Mouse (Mus musculus): ENCODE results near the gene Uvssa. TPM values are rescaled to one million over a fixed set of nuclear protein-coding genes. Genes with fewer than 3 reads are reported as not detected.

Uvssa gene
- polyA plus RNA-seq, 1 experiment: 10.9 TPM

DNA sequence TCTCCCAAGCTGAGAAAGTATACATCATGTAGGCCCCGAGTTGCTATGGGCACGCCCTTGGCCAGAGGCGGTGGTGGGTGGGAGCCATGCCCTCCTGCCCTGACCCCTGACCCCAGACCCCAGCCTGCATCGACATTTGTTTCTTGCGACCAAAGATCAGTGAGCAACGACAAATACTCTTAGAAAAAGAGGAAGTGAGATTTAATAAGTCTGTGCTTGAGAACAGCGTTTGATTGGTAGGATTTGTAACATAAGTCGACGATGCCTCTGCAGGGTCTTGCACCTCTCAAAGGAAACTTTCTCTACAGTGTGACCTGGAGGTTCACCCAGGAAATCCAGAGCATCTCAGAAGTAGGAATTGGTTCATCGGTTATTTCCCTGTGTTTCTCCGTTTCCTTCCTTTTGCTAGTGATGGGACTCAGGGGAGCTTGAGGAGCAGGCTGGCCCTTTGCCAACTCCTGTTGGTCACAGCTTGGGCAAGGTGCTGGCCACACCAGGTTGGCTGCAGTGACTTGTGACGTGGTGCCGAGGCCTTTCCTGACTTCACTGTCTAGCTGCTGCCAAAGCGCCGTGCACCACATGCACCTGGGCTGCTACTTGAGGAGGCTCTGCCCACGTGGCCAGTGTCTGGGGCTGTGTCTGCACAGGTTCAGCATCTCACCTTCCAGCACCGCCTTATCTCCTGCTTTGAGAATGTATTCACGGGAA, 5.9 kb upstream of the Uvssa start:
- no peak for DNase-seq (ENCODE audit: low spot score)

- DNase-seq (ENCODE audit: low spot score): no peak
These were observed 1.2 kb upstream of the Uvssa start for GRCm38 (mm10) chr5:33377176-33377575.

- DNase-seq (ENCODE audit: low spot score): peak; percentile 33
These were observed 498 bp upstream of the Uvssa start for GRCm38 (mm10) chr5:33377801-33378301.

- no peak for DNase-seq (ENCODE audit: low spot score)
These were observed 9.2 kb downstream of the Uvssa start for GRCm38 (mm10) chr5:33387550-33387949.

DNA sequence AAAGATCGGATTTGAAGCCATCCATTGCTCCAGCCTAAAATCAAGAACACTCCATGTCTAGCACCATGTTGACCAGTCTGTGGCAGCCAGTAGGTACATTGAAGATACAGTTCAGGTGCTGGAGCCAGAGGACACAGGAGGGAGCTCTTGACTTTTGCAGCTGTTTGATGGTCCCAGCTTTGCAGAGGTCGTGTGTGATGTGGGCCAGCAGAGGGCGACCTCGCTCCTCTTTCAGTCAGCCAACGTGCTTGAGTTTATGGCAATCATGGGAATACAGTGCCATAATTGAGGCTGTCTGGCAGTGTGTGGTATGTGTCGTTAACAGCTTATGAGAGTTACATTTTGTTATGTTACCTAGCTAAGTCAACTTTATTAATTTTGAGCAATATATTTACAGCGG, 15.5 kb downstream of the Uvssa start:
- no peak for DNase-seq (ENCODE audit: low spot score)

- DNase-seq (ENCODE audit: low spot score): no peak
These were observed 17.3 kb downstream of the Uvssa start for GRCm38 (mm10) chr5:33395693-33396092.

- no peak for DNase-seq (ENCODE audit: low spot score)
These were observed 18.5 kb downstream of the Uvssa start for GRCm38 (mm10) chr5:33396828-33397227.

DNA sequence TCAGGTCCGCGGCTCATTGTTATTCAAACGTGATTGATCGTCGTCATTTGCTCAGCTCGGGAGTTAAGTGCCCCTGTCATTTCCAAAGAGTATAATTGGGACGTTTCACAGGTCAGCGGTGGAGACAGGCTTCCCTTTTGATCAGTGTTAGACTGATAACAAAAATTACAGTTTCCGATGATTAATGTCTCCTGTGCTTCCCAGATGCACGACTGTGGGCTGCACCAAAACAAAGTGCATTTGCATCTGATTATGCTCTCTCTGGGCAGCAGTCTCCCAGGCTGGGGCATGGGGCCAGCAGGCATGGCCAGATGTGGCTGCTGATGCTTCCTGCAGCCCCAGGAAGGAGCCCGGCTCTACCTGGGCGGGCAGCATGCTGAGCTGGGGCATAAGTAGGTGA, 22.5 kb downstream of the Uvssa start:
- DNase-seq (ENCODE audit: low spot score): no peak

- DNase-seq (ENCODE audit: low spot score): no peak
These were observed 42.0 kb downstream of the Uvssa start for GRCm38 (mm10) chr5:33420313-33420712.

- no peak for DNase-seq (ENCODE audit: low spot score)
These were observed 49.1 kb downstream of the Uvssa start for GRCm38 (mm10) chr5:33427461-33427860.

- no peak for DNase-seq (ENCODE audit: low spot score)
These were observed 51.8 kb downstream of the Uvssa start for GRCm38 (mm10) chr5:33430106-33430505.

DNA sequence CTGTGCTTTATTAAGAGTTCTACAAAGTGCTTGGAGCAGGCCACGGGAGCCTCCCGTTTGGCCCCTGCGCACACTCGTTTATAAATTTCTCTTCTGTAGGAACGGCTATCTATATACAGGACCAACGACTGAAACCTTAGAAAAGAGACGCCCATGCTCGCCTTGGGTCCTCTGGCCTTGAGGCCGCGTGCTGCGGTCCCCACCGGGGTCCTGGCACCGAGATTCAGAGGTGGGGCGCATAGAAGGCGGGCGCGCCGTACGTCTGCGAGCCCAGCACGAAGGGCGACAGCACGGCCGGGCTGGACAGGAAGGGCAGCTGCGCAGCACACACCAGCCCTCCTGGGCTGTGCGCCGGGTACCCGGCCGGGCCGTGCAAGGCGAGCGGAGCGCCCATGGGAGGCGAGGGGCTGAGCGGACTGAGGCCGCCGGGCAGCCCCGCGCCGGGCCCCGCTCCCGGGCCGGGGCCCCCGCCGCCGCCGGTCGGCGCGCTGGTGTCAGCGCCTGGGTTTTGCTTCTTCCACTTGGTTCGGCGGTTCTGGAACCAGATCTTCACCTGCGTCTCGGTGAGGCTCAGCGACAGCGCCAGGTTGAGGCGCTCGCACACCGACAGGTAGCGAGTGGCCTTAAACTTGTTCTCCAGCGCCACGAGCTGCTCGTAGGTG, 52.3 kb downstream of the Uvssa start:
- no peak for DNase-seq (ENCODE audit: low spot score)

DNA sequence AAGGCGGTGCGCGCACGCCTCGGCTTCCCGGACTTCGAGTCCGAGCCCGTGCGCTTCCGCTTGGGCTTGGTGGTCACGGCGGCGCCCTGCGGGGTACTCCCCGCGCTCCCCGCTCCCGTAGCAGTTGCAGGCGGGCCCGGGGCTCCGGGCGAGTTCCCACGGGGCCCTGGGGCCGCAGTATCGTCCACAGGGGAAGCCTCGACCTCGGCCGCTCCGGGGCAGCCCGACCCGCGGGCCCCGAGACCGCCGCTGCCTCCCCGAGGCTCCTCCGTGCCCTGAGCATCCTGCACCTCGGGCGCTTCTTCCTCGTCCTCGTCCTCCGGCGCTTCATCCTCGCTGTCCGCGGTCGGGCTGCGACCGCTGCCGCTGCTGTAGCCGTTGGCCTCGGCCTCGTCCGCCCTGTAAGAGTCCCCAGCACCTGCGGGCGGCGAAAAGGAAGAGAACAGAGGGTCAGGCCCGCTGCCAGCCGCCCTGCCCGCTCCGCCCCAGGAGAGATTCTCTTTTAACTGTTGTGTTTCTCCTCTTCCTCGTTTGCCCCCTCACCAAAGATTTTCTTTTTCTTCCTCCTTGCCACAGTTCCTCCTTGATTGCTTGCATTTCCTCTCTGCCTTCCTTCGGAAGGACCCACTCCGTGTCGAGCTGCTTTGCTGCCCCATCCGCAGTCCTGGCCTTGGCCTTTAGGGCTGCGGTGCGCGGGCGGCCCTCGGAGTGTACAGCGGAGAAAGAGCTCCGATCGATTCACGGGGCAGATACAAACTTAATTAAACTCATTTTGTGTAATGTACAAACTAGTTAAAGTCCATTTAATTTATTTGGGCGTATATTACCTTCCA, 53.0 kb downstream of the Uvssa start:
- no peak for DNase-seq (ENCODE audit: low spot score)

- DNase-seq (ENCODE audit: low spot score): no peak
These were observed 53.9 kb downstream of the Uvssa start for GRCm38 (mm10) chr5:33432057-33432935.

- no peak for DNase-seq (ENCODE audit: low spot score)
These were observed 55.1 kb downstream of the Uvssa start, which contains the start of gene Nkx1-1 for GRCm38 (mm10) chr5:33433201-33434138. Nkx1-1 (minus strand) TSS chr5:33433976.

DNA sequence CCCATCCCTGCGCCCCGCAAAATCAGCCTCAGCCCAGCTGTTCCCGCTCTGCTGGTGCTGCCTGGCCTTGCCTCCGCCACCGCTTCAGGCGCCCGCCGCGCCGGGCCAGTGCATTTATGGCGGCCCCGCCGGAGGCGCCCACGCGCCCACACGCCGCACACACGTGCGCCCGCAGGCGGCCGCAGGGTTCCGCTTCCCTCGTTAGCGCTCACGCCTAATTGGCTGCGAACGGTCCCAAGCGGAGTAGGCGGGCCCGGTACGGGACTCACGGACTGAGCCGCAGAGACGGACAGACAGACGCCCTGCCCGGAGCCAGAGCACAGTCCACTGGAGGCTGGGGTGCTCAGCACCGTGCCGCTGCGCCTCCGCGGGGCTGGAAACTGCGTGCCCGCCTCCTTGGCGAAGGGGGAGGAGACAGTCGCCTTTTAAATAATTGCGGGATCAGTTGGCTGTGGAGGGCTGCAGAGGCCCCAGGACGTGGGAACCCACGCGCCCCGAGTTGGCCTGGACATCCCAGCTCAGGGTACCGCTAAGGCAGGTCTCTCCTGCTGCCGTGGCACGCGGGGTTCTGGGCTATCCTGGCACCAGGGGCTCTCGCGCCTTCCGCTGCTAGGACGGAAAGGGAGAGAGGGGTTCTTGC, 55.9 kb downstream of the Uvssa start:
- DNase-seq (ENCODE audit: low spot score): no peak

DNA sequence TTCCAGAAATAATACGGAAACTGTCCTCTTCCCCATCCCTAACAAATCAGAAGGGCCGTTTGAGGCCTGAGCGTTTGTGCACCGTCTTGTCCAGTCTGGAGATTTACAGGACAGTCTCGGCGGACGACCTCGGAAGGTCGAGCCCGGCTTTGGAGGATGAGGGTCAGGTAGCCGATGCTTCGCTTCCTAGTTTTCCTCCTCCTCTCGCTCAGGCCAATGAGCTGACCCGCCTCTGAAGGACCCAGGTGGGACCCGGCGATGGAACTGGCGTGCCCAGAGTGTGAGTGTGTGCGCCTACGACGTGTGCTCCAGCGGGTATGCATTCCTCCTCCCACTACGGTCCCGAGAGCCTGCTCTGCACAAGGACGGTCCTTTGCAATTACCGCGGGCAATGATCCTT, 56.8 kb downstream of the Uvssa start:
- no peak for DNase-seq (ENCODE audit: low spot score)

DNA sequence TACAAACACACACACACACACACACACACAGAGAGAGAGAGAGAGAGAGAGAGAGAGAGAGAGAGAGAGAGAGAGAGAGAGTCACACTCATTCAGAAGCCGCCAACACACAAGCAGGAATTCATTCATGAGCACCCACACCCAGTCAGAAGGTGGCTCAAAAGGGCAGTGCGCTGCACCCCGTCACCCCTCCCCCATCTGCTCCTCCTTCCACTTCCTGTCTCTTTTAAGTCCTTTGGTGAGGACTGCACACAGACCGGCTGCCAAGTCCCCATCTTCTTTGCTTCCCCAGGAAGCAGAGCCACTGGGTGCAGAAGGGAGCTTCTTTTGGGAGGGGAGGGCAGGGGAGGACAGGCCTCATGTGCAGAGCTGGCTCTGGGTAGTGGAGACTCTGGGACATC, 57.6 kb downstream of the Uvssa start:
- DNase-seq (ENCODE audit: low spot score): no peak

DNA sequence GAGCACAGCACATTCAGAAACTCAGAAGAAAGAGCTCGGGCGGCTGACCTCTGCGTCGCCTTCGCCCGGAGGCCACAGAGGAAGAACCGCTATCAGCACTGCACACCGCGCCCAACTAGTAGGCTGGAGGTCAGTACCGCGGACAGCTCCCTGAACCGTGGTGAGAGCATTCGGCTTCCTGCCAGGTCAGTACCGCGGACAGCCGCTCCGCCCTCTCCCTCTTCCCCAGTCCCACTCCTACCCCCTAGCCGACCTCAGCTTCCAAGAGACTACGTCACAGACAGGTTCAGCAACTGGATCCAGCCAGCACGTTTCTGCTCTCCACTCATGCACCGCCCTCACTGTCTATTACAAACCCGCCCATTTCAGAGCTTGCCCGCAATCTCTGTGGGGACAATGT, 59.9 kb downstream of the Uvssa start:
- peak; percentile 85 for DNase-seq (ENCODE audit: low spot score)
